Mouse (Mus musculus) cortical plate, adult 2 months (tissue): ENCODE data around the gene Ccl7.

ENCODE experiments used
- CTCF ChIP-seq: fragments of 200-500 bp; IDR thresholded peaks from 2 replicates; pipeline ENCODE4 v1.5.1; 2011; ENCODE audit warnings: mild to moderate bottlenecking, control low read depth, low read length; ENCODE audit not compliant: insufficient read depth; ENCODE audit errors: extremely low read depth
- POLR2A ChIP-seq: fragments of 200-500 bp; IDR thresholded peaks from 2 replicates; pipeline ENCODE4 v1.6.1; 2011; ENCODE audit warnings: mild to moderate bottlenecking, low read length, control low read depth; ENCODE audit not compliant: insufficient read depth; ENCODE audit errors: extremely low read depth

DNA sequence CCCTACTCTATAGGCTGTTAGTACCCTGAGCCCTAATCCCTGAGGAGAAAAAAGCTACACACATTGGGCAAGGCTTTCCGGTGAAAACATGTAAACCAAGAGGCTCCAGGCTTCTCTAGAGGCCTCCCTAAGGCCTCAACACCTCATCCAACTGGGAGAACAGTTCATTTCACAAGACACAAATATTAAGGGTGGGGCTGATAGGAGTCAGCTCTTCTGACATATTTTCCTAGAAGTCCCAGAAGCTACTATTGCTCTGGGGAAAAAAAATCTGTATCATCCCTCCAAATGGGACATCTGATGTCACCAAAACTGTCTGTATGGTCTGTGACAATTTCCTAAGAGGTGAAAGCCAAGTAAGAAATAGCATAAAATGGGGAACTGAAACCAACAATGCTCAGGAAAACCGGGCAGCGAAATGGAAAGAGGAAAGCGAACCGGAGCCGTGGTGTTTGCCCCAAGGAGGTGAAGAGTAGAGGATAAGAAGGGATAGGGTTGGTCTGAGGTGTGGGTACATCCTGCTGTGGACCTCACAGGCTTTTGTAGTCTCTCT is 22.9 kb upstream of the Ccl7 start:
- no peak for TF ChIP-seq CTCF
- TF ChIP-seq POLR2A = no peak
